ENCODE assay signal across 14 mouse cellular contexts in genomic region chr2:91353854-91354253, GRCm38 (mm10).
"Had no signal": no experiment of that assay in that cellular context is flagged by ENCODE, and none has a peak within 500 bp of the region (broad histone marks: within the 10 kb centered on the region; RNA-seq: fewer than 3 reads in every experiment).

No protein-coding gene starts in this region.

- H3K4me2 ChIP-seq: limb, embryonic 15.5 days; liver, embryonic 12.5 days; midbrain, embryonic 12.5 days had no signal

- H3K27ac ChIP-seq: kidney, postnatal 0 days; limb, embryonic 15.5 days; midbrain, embryonic 12.5 days had no signal

- H3K9ac ChIP-seq: limb, embryonic 15.5 days; liver, embryonic 12.5 days; midbrain, embryonic 12.5 days had no signal

- ATAC-seq: liver, embryonic 12.5 days; midbrain, embryonic 16.5 days had no signal

- H3K4me3 ChIP-seq: limb, embryonic 15.5 days; liver, embryonic 12.5 days; midbrain, embryonic 12.5 days had no signal

- H3K4me1 ChIP-seq: midbrain, embryonic 12.5 days had no signal

- DNase-seq: kidney, adult 11 months; kidney, postnatal 36 days; layer of hippocampus, adult 9-11 months; layer of hippocampus, postnatal 36 days; lung, postnatal 14 days; right cerebral cortex, adult 18-20 months; right cerebral cortex, postnatal 25 days; thymus, adult 2 months; thymus, postnatal 25 days had no signal

- H3K36me3 ChIP-seq: limb, embryonic 15.5 days; liver, embryonic 12.5 days; midbrain, embryonic 12.5 days had no signal

- H3K27me3 ChIP-seq: limb, embryonic 15.5 days; liver, embryonic 12.5 days; midbrain, embryonic 12.5 days had no signal

- H3K9me3 ChIP-seq: limb, embryonic 15.5 days; liver, embryonic 12.5 days; midbrain, embryonic 12.5 days had no signal
